Mouse (Mus musculus) kidney, adult 2 months (tissue): ENCODE results near the gene Tlr5. TPM values are rescaled to one million over a fixed set of nuclear protein-coding genes. Genes with fewer than 3 reads are reported as not detected.
A peak's percentile ranks its signal among the peaks of the same experiment; 100 is the strongest.

Experiments used
- DNase-seq: peaks from one replicate; pipeline ENCODE4 v3.0.0; 2021
- H3K27ac ChIP-seq: fragments of 200-500 bp; 2 replicates; pipeline ENCODE4 v1.5.1; 2012; ENCODE audit warnings: low read depth, low read length, control low read depth, inconsistent platforms; ENCODE audit not compliant: insufficient read depth
- H3K27me3 ChIP-seq: fragments of 200-500 bp; replicated peaks from 2 replicates; pipeline ENCODE4 v1.6.1; 2012; ENCODE audit warnings: mild to moderate bottlenecking, moderate library complexity, low read length, inconsistent platforms; ENCODE audit not compliant: control insufficient read depth, insufficient read depth
- H3K36me3 ChIP-seq: fragments of 200-500 bp; 2 replicates; pipeline ENCODE4 v1.6.1; 2012; ENCODE audit warnings: mild to moderate bottlenecking, moderate library complexity, low read length, inconsistent platforms; ENCODE audit not compliant: control insufficient read depth, insufficient read depth
- H3K4me1 ChIP-seq: fragments of 200-500 bp; 2 replicates; pipeline ENCODE4 v1.6.1; 2011; ENCODE audit warnings: low read length; ENCODE audit not compliant: control insufficient read depth, insufficient read depth
- H3K4me3 ChIP-seq: fragments of 200-500 bp; 2 replicates; pipeline ENCODE4 v1.5.1; 2011; ENCODE audit warnings: mild to moderate bottlenecking, low read depth, low read length, control low read depth; ENCODE audit not compliant: insufficient read depth
- CTCF ChIP-seq: fragments of 200-500 bp; conservative IDR thresholded peaks from 2 replicates; pipeline ENCODE4 v1.5.1; 2011; ENCODE audit warnings: low read depth, mild to moderate bottlenecking, control low read depth, low read length, moderate library complexity, mixed read lengths; ENCODE audit not compliant: insufficient read depth, insufficient read length
- POLR2A ChIP-seq: fragments of 200-500 bp; IDR thresholded peaks from one replicate; pipeline ENCODE4 v1.6.1; 2011; ENCODE audit warnings: low read depth, low read length, control low read depth
- WGBS: fragments of 180-500 bp; shearing (Covaris S2); methylation state at CpG from one replicate; pipeline ENCODE4 v1.1.7; 2018; 5-methylcytosine and 5-hydroxymethylcytosine counted together
- polyA plus RNA-seq: library from polyadenylated mRNA; depleted of rRNA; stranded (reverse); fragments of >200 nt; gene quantifications from 2 replicates; pipeline ENCODE4 v1.2.3, GENCODE M21; 2012

The Tlr5 gene
- polyA plus RNA-seq, 1 experiment: 0.66 TPM

GRCm38 (mm10) chr1:182914121-182914908 lies 40.3 kb upstream of the Tlr5 start:
- Histone ChIP-seq H3K4me1 (no peaks in the 10 kb centered on the region), H3K27ac (no peak overlapping the region), H3K4me3 (no peak overlapping the region), H3K27me3 (no peaks in the 10 kb centered on the region), H3K36me3 (no peaks in the 10 kb centered on the region)
- TF ChIP-seq CTCF (no peak), POLR2A (no peak)
- WGBS: 75% methylated on average over 4 of the region's 4 CpGs
- peak; percentile 4 for DNase-seq

- WGBS: 98% methylated on average over 5 of the region's 5 CpGs
- TF ChIP-seq CTCF: no peak
- H3K27ac ChIP-seq: no peak overlapping the region
Observed at GRCm38 (mm10) chr1:182916166-182916565, 38.4 kb upstream of the Tlr5 start.

DNA sequence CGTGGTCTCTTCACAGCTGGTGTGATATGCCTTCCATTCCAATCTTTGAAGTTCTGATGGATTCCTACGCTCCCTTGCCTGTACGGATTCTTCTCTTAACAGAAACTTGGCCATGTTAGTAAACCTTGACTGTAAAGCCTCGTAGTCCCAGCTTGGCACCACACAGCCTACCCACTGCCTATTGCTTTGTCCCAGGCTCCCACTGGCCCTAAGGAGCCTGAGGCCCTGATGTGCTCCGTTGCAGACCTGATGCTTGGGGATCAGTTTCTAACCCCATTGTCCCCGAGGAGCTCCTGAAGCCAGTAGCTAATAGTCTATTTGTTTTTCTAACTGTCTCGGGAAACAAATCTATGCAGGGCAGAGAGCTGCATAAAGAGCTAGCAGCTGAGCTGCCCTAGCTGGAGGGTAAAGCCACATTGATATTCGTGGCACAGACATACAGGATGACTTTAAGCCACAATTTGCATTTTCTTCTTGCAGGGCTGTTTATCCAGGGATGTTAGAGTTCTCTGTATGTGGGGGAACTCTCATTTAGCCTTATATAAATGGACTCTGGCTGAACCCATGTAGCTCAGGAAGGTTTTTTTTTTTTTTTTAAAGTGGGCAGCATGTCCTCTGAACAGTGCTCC lies 35.8 kb upstream of the Tlr5 start:
- H3K4me1 ChIP-seq: no peaks in the 10 kb centered on the region
- DNase-seq: no peak
- H3K27me3 ChIP-seq: no peaks in the 10 kb centered on the region
- no peaks in the 10 kb centered on the region for H3K36me3 ChIP-seq
- no peak overlapping the region for H3K4me3 ChIP-seq
- TF ChIP-seq POLR2A: no peak
- TF ChIP-seq CTCF: no peak
- WGBS: 61% methylated on average over 8 of the region's 8 CpGs
- no peak overlapping the region for H3K27ac ChIP-seq

More at GRCm38 (mm10) chr1:182916166-182916565, 38.4 kb upstream of the Tlr5 start:
- Histone ChIP-seq H3K4me3 (no peak overlapping the region), H3K36me3 (no peaks in the 10 kb centered on the region), H3K27me3 (no peaks in the 10 kb centered on the region), H3K4me1 (no peaks in the 10 kb centered on the region)
- no peak for DNase-seq

DNA sequence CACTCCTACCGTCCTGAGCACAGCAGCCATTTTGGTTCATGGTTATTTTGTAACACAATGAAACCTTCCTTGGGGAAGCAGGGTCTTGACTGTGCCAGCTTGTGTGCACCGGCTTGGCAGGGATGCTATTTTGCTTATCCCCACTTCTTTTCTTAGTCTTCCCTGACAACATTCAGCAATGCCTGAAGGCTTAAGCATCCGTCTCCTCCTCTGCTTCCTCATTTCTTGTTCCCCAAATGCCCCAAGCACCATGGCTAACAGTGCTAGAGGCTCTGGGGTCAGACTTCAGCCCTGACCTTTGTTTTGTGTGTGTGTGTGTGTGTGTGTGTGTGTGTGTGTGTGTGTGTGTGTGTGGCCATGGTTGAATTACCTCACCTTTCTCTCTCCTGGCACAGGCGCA lies 31.8 kb upstream of the Tlr5 start:
- H3K36me3 ChIP-seq: no peaks in the 10 kb centered on the region
- no peak for DNase-seq
- no peak overlapping the region for H3K27ac ChIP-seq
- H3K4me1 ChIP-seq: no peaks in the 10 kb centered on the region
- TF ChIP-seq CTCF (no peak), POLR2A (no peak)
- 72% methylated on average over 4 of the region's 4 CpGs for WGBS
- H3K27me3 ChIP-seq: no peaks in the 10 kb centered on the region; the same call in 1 of the 2 replicates
- H3K4me3 ChIP-seq: no peak overlapping the region

- H3K27ac ChIP-seq: no peak overlapping the region
- H3K4me3 ChIP-seq: no peak overlapping the region
- 79% methylated on average over 6 of the region's 6 CpGs for WGBS
- H3K27me3 ChIP-seq: no peaks in the 10 kb centered on the region; the same call in 1 of the 2 replicates
- no peak for DNase-seq
- TF ChIP-seq POLR2A (no peak), CTCF (no peak)
- H3K4me1 ChIP-seq: no peaks in the 10 kb centered on the region
- no peaks in the 10 kb centered on the region for H3K36me3 ChIP-seq
Observed at GRCm38 (mm10) chr1:182926465-182926864, 28.1 kb upstream of the Tlr5 start.

DNA sequence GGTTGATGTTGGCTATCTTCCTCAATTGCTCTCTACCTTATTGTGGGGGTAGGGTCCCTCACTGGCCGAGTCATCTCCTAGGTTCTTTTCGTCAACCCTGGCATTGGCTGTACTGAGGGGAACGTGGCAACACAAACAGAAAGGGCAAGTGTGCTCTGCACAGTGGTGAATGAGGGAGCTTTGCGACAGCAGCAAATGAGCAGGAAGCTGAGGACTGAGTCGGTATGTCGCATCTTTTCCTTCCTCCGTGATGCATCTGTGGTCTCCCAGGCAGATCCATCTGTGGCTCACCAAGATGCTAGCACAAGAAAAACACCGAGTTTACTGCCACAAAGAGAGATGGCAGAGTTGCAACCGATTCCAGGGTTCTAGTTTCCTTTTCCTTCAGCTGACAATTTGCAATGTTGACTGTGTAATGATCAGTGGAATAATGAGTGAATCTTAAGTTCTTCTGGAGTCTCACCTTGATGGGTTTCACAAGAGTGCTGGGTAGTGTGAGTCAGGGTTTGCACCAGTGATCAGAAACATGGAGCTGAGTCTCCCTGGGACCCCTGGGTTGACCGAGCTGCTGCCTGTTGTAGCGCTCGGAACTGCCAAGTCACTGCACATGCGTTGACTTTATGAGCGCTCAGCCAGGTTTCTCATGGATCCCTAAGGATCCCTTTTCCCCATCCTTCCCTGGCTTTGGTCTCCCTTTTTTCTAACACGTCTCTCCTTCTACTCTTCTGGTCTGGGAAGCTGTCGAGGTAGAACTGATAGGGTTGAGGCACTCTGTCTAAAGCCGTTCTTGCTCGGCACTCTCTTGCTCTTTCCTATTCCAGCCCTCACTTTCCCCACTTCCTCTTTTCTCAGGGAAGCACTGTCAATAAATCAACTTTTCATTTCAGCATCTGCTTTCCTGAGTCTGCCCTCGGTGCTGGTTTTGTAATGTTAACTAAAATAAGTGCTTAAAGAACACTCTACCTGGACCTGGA lies 26.4 kb upstream of the Tlr5 start:
- Histone ChIP-seq H3K4me1 (no peaks in the 10 kb centered on the region), H3K27ac (no peak overlapping the region), H3K36me3 (no peaks in the 10 kb centered on the region), H3K4me3 (no peak overlapping the region), H3K27me3 (no peaks in the 10 kb centered on the region; the same call in 1 of the 2 replicates)
- no peak for DNase-seq
- TF ChIP-seq POLR2A: no peak
- TF ChIP-seq CTCF: no peak
- WGBS: 65% methylated on average over 19 of the region's 19 CpGs
